Comparison of ENCODE assay signal across 13 mouse cellular contexts in genomic region chr14:101882966-101883365, GRCm38 (mm10).
DNase-seq lines count a peak whose midpoint lies in the region; ATAC-seq and TF ChIP-seq lines count a peak whose summit lies in the region.
"Had no signal": no experiment of that assay in that cellular context is flagged by ENCODE, and none has a peak within 500 bp of the region (broad histone marks: within the 10 kb centered on the region; RNA-seq: fewer than 3 reads in every experiment).

No protein-coding gene starts in this region.

- H3K36me3 ChIP-seq in liver, embryonic 13.5 days: no peaks in the 10 kb centered on the region
- peaks cover 22% of the 10 kb centered on the region for H3K36me3 ChIP-seq in heart, embryonic 14.5 days (ENCODE audit: control insufficient read depth, insufficient read depth, low read length)
- 0 out of 2 replicates have a peak, but pooled peaks cover 3% of the 10 kb centered on the region for H3K36me3 ChIP-seq in liver, postnatal 0 days (replicated peaks; ENCODE audit: insufficient read depth, low read length)
- H3K36me3 ChIP-seq in stomach, postnatal 0 days (ENCODE audit: control insufficient read depth, insufficient read depth, low read length): 0 out of 2 replicates have a peak, but pooled peaks cover 2% of the 10 kb centered on the region
- H3K36me3 ChIP-seq: forebrain, embryonic 10.5 days; hindbrain, embryonic 15.5 days had no signal

- DNase-seq in liver, embryonic 13.5 days: no peak
- no peak for DNase-seq in liver
- peak; percentile 18 for DNase-seq in liver, postnatal 0 days
- peak; percentile 81 for DNase-seq in stomach, postnatal 0 days (ENCODE audit: low spot score)
- DNase-seq in adrenal gland, postnatal 10 days: no peak
- no peak for DNase-seq in right cerebral cortex, postnatal 36 days (ENCODE audit: low spot score in 2 of 2)
- DNase-seq in yolk sac, embryonic 10.5 days (ENCODE audit: low spot score): no peak
- DNase-seq: cerebellum, adult 2 months; right cerebral cortex, adult 18-20 months had no signal

- TF ChIP-seq CTCF in liver, postnatal 0 days (IDR thresholded peaks at IDR 0.05; ENCODE audit: low read depth): no peak
- TF ChIP-seq CTCF in stomach, postnatal 0 days (IDR thresholded peaks at IDR 0.05; ENCODE audit: low read depth): no peak

- no peaks in the 10 kb centered on the region for H3K27me3 ChIP-seq in liver, embryonic 13.5 days
- H3K27me3 ChIP-seq in heart, embryonic 14.5 days (ENCODE audit: control insufficient read depth, insufficient read depth, low read length): no peaks in the 10 kb centered on the region
- H3K27me3 ChIP-seq in liver, postnatal 0 days (ENCODE audit: insufficient read depth, low read length): no peaks in the 10 kb centered on the region
- no peaks in the 10 kb centered on the region for H3K27me3 ChIP-seq in stomach, postnatal 0 days (ENCODE audit: control insufficient read depth, insufficient read depth, low read length)
- H3K27me3 ChIP-seq: hindbrain, embryonic 15.5 days; Patski had no signal

- H3K4me3 ChIP-seq in liver, embryonic 13.5 days (replicated peaks): no peak overlapping the region
- H3K4me3 ChIP-seq in heart, embryonic 14.5 days (ENCODE audit: control insufficient read depth in 1 of 2, insufficient read depth in 1 of 2, low read depth in 1 of 2, low read length in 2 of 2): no peak overlapping the region
- no peak overlapping the region for H3K4me3 ChIP-seq in liver, postnatal 0 days (ENCODE audit: low read depth, low read length)
- H3K4me3 ChIP-seq in stomach, postnatal 0 days (ENCODE audit: low read depth, low read length): no peak overlapping the region
- H3K4me3 ChIP-seq: forebrain, embryonic 10.5 days; hindbrain, embryonic 15.5 days had no signal

- WGBS in liver, embryonic 13.5 days (ENCODE audit: insufficient replicate concordance): 6% methylated on average over 5 of the region's 5 CpGs
- 3% methylated on average over 5 of the region's 5 CpGs for WGBS in heart, embryonic 14.5 days
- WGBS in liver, postnatal 0 days (ENCODE audit: insufficient replicate concordance): 12% methylated on average over 5 of the region's 5 CpGs
- 31% methylated on average over 5 of the region's 5 CpGs for WGBS in stomach, postnatal 0 days

- 0 out of 2 replicates have a peak, but pooled peaks have one; percentile 23 for ATAC-seq in liver, embryonic 13.5 days (ENCODE audit: low read depth)
- no peak for ATAC-seq in heart, embryonic 14.5 days (ENCODE audit: insufficient number of reproducible peaks, insufficient read depth, low FRiP score, low read depth)
- ATAC-seq in liver, postnatal 0 days: peak; percentile 74
- ATAC-seq in stomach, postnatal 0 days (ENCODE audit: low FRiP score, low TSS enrichment): peak; percentile 82
- ATAC-seq: Patski had no signal

- no peak overlapping the region for H3K9ac ChIP-seq in liver, embryonic 13.5 days
- H3K9ac ChIP-seq in heart, embryonic 14.5 days (ENCODE audit: low read length): peak overlapping the region; percentile 84
- no peak overlapping the region for H3K9ac ChIP-seq in liver, postnatal 0 days (replicated peaks)
- no peak overlapping the region for H3K9ac ChIP-seq in stomach, postnatal 0 days (ENCODE audit: low read length)
- H3K9ac ChIP-seq: hindbrain, embryonic 15.5 days had no signal

- H3K4me2 ChIP-seq in liver, embryonic 13.5 days: no peak overlapping the region
- H3K4me2 ChIP-seq in heart, embryonic 14.5 days (ENCODE audit: low read length): peak overlapping the region; percentile 65
- no peak overlapping the region for H3K4me2 ChIP-seq in liver, postnatal 0 days (ENCODE audit: low read depth, low read length)
- H3K4me2 ChIP-seq in stomach, postnatal 0 days (replicated peaks; ENCODE audit: low read depth): no peak overlapping the region
- H3K4me2 ChIP-seq: hindbrain, embryonic 15.5 days had no signal

- H3K4me1 ChIP-seq in liver, embryonic 13.5 days (replicated peaks): no peaks in the 10 kb centered on the region
- H3K4me1 ChIP-seq in heart, embryonic 14.5 days (ENCODE audit: control insufficient read depth in 2 of 2, insufficient read depth in 2 of 2, low read length in 2 of 2): peaks cover 6 to 26% of the 10 kb centered on the region in 2 experiments
- H3K4me1 ChIP-seq in liver, postnatal 0 days (ENCODE audit: insufficient read depth): no peaks in the 10 kb centered on the region; the same call in 1 of the 2 replicates
- no peaks in the 10 kb centered on the region for H3K4me1 ChIP-seq in stomach, postnatal 0 days (replicated peaks; ENCODE audit: control insufficient read depth, insufficient read depth)
- H3K4me1 ChIP-seq: forebrain, embryonic 10.5 days; hindbrain, embryonic 15.5 days had no signal

- no peaks in the 10 kb centered on the region for H3K9me3 ChIP-seq in liver, embryonic 13.5 days (replicated peaks)
- no peaks in the 10 kb centered on the region for H3K9me3 ChIP-seq in heart, embryonic 14.5 days (ENCODE audit: control insufficient read depth, low read length)
- H3K9me3 ChIP-seq in liver, postnatal 0 days (ENCODE audit: low read length): no peaks in the 10 kb centered on the region
- no peaks in the 10 kb centered on the region for H3K9me3 ChIP-seq in stomach, postnatal 0 days (ENCODE audit: control insufficient read depth, low read length)
- H3K9me3 ChIP-seq: forebrain, embryonic 10.5 days; hindbrain, embryonic 15.5 days had no signal

- no peak for TF ChIP-seq EP300 in liver, postnatal 0 days (IDR thresholded peaks at IDR 0.05; ENCODE audit: low read depth)
- TF ChIP-seq EP300 in stomach, postnatal 0 days (optimal IDR thresholded peaks at IDR 0.05): no peak

- H3K27ac ChIP-seq in liver, embryonic 13.5 days: no peak overlapping the region
- peak overlapping the region; percentile 83 to 96 for H3K27ac ChIP-seq in heart, embryonic 14.5 days (replicated peaks in 1 of 2; ENCODE audit: control insufficient read depth in 1 of 2, insufficient read depth in 1 of 2, low read depth in 2 of 2, low read length in 2 of 2)
- no peak overlapping the region for H3K27ac ChIP-seq in liver, postnatal 0 days (ENCODE audit: low read depth)
- no peak overlapping the region for H3K27ac ChIP-seq in stomach, postnatal 0 days (replicated peaks)
- H3K27ac ChIP-seq: forebrain, embryonic 10.5 days; hindbrain, embryonic 15.5 days had no signal

Comparison
In these comparisons a context has a peak if more than half of its experiments do, and no peak if none do; other contexts are left out.
1. DNase-seq: peak in liver, postnatal 0 days (single experiment) and stomach, postnatal 0 days (single experiment); none in liver, embryonic 13.5 days (single experiment), liver (single experiment), adrenal gland, postnatal 10 days (single experiment), right cerebral cortex, postnatal 36 days (0 of 2) and yolk sac, embryonic 10.5 days (single experiment).
2. H3K27ac ChIP-seq: peak in heart, embryonic 14.5 days (2 of 2); none in liver, embryonic 13.5 days (single experiment), liver, postnatal 0 days (single experiment) and stomach, postnatal 0 days (single experiment).